Mouse (Mus musculus) monocyte, adult 5-6 weeks (primary cell): ENCODE results near the gene Serpinb9f. TPM values are rescaled to one million over a fixed set of nuclear protein-coding genes. Genes with fewer than 3 reads are reported as not detected.
"Not testable (repeated sequence)": the region's sequence is repeated elsewhere in the genome, so short reads cannot be mapped to it uniquely, and the experiment has no call there.

Experiments
- ATAC-seq: fragments of 153-309, 156-312 bp; replicated peaks from 2 replicates; pipeline ENCODE4 v1.8.0; 2017; ENCODE audit warnings: mild to moderate bottlenecking; ENCODE audit not compliant: low TSS enrichment, insufficient number of reproducible peaks, severe bottlenecking, poor library complexity, low FRiP score
- total RNA-seq: library from RNA; stranded (forward); fragments of 200-1000, 200-491, 200-594 nt; gene quantifications from 3 replicates; pipeline ENCODE4 v1.2.3, GENCODE M21; 2017

The Serpinb9f gene
- not detected in 3 replicates for total RNA-seq

DNA sequence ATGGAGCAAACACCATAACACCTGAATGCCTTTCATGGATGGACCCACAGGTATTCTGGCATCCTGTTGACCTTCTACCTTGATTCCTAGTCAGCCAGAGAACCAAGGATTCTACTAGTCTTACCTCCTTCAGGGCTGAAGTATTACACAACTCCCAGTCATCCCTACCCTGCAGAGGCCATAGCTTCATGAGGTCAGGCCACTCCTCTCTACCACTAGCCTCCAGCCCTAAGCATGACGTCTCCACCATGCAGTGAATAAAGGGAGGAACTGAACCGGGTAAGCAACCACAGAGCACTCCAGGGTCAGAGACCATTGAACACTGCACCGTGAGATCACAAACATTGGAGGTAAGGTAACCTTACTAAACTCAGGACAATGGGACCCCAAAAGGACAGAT lies at the start of gene Serpinb9f:
Gene Serpinb9f, plus strand, starts transcription at position 301 of the 400 bp plus-strand sequence.
- not testable (repeated sequence) for ATAC-seq

DNA sequence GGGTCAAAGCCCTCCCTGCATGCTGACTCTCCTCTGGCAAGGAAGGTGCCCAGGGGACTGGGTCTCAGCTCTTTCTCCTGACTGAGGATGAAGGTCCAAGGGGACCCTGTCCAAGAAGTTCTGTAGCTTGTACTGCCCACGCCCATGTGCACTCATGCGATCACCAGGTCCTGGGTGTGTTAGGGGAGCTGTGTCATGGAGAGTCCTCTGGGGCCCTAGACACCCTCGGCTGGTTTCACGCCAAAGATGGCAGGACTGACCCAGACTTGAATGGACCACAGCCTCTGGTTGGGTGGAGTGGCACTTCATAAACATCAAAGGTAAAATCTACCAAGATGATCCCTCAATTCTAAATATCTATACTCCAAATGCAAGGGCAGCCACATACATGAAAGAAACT lies 15.2 kb upstream of the Serpinb9f start:
- ATAC-seq, result not testable (repeated sequence)

DNA sequence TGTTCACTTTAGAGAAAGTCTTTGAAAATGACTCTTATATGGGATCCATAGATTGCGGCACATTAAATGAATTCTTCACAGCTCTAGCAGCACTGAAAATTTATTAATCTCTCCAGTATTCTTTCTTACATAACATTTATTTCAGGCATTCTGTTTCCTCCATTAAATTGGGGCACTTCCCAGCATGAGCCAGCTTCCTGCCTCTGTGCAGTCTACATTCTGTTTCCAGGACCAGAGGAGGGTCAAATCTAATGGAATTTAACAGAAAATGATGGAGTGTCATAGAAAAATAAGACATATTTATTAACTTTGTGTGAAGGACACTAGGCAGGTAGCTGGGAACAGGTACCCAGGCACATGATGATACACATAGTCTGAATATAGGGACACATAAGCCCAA lies 32.8 kb downstream of the Serpinb9f start:
- not testable (repeated sequence) for ATAC-seq

Other genes starting within 250 kb of the Serpinb9f start
- 0.19 to 2.9 TPM in 2 of 3 replicates, not detected in the other for gene Serpinb1b, start 245.5 kb upstream of the Serpinb9f start, total RNA-seq
- not detected in 3 replicates for gene Serpinb9c, start 164.3 kb upstream of the Serpinb9f start, total RNA-seq
- not detected in 3 replicates for gene Serpinb9d, start 131.1 kb upstream of the Serpinb9f start, total RNA-seq
- not detected in 3 replicates for gene Serpinb9e, start 74.5 kb upstream of the Serpinb9f start, total RNA-seq
- gene Gm11397, start 71.7 kb downstream of the Serpinb9f start, total RNA-seq, result not detected in 3 replicates
- gene Serpinb9g, start 160.7 kb downstream of the Serpinb9f start, total RNA-seq, result not detected in 3 replicates